Mouse (Mus musculus) megakaryocyte, embryonic 14.5 days (primary cell): ENCODE measurements at regions not wholly inside any gene's neighbourhood (a gene's known extent, or its start where the extent isn't known, plus 50 kb on each side); places are given as distances from the start of the nearest gene placed in this dataset.

ENCODE experiments used
- FLI1 ChIP-seq: IDR thresholded peaks from 2 replicates; pipeline ENCODE4 v1.6.1; 2012; ENCODE audit warnings: low read length, inconsistent platforms, mixed read lengths
- GATA1 ChIP-seq: IDR thresholded peaks from 3 replicates; pipeline ENCODE4 v1.6.1; 2012; ENCODE audit warnings: mixed read lengths, low read length, inconsistent platforms, borderline replicate concordance

- TF ChIP-seq GATA1 (no peak), FLI1 (no peak)
Measured at GRCm38 (mm10) chr1:143207399-143208065, 432.9 kb upstream of the B3galt2 start.
